Mouse (Mus musculus): ENCODE data around the gene Thoc5.

The Thoc5 gene

DNA sequence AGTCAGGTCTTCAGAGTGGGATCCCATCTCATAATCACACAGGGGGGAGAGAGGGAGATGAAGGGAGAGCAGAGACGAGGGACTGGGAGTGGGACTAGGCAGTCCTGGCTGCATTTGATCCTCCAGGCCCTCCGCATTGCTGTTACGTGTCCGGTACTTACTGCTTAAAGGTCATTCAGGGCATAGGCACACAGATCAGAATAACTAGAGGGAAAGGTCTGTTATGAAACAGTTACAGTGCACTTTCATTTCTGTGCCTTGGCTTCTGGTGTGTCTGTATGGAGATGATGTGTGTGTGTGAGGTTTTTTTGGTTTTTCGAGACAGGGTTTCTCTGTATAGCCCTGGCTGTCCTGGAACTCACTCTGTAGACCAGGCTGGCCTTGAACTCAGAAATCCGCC, 11.1 kb downstream of the Thoc5 start:
- no peak for DNase-seq (ENCODE audit: low read depth, low spot score)

DNA sequence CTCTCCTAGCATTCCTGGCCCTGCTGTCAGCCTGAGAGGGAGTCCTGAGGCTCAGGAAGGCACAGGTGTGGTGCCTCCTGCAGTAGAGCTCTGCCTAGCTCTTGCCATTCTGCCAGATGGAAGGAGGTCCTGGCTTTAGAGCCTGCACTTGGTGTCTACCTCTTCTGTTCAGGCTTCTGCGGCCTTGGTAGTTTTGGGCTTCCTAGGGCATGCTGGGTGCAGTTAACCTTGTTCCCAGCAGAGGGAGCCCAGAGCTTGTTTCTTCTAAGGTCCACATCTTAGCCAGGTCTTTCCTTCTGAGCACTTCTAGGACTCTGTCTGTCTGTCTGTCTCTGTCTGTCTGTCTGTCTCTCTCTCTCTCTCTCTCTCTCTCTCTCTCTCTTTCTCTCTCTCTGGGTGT, 20.9 kb downstream of the Thoc5 start:
- DNase-seq (ENCODE audit: low read depth, low spot score) = peak; percentile 71

- no peak for DNase-seq (ENCODE audit: low read depth, low spot score)
These were observed 26.2 kb downstream of the Thoc5 start for GRCm38 (mm10) chr11:4921281-4921680.

DNA sequence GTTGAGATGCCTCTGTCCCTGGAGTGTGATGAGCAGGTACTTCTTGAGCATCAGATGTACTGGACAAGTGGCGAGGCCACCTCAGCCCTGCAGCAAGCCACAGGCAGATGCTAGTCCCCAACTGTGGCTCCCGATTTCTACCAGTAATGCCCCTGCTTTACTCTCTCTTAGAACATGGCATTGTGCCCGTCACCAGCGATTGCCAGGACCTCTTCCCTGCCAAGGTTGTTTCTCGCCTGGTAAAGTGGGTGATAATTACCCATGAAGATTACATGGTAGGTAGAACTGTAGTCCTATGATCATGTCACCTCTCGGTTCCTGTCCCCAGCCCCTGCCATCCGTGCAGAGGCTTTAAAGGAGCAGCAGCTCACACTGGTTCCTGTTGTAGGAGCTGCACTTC, 26.6 kb downstream of the Thoc5 start:
- DNase-seq (ENCODE audit: low read depth, low spot score) = no peak

GRCm38 (mm10) chr11:4927224-4927623, 32.1 kb downstream of the Thoc5 start:
- DNase-seq (ENCODE audit: low read depth, low spot score) = no peak

GRCm38 (mm10) chr11:4931009-4931601, 36.0 kb downstream of the Thoc5 start:
- DNase-seq (ENCODE audit: low read depth, low spot score) = peak; percentile 35

DNA sequence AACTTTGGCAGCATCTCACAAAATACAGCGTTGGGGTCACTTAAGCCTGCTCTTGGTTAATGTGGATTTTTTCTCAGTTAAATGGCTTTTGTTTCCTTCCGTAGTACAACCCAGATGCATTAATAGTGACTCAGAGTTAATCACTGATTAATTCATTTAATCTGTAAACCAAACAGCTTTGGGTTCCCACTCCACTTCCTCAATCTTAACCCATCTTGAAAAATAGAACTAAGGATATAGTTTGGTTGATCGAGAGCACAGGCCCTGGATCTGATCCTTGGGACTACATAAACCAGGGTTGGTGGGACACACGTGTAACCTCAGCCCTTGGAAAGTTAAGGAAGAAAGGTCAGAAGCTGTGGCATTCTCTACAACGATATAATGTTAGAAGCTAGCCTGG, 41.1 kb downstream of the Thoc5 start:
- DNase-seq (ENCODE audit: low read depth, low spot score) = no peak

GRCm38 (mm10) chr11:4946530-4946929, 51.4 kb downstream of the Thoc5 start:
- no peak for DNase-seq (ENCODE audit: low read depth, low spot score)

- peak; percentile 97 for DNase-seq (ENCODE audit: low read depth, low spot score)
These were observed 52.1 kb downstream of the Thoc5 start for GRCm38 (mm10) chr11:4946947-4947812.

GRCm38 (mm10) chr11:4947813-4948174, 52.7 kb downstream of the Thoc5 start, which contains the start of gene Nefh:
Gene Nefh (minus strand): TSS chr11:4948064.
- peak; percentile 78 for DNase-seq (ENCODE audit: low read depth, low spot score)

GRCm38 (mm10) chr11:4948792-4949191, 53.7 kb downstream of the Thoc5 start:
- no peak for DNase-seq (ENCODE audit: low read depth, low spot score)

GRCm38 (mm10) chr11:4949256-4950044, 54.3 kb downstream of the Thoc5 start:
- no peak for DNase-seq (ENCODE audit: low read depth, low spot score)

- no peak for DNase-seq (ENCODE audit: low read depth, low spot score)
These were observed 58.3 kb downstream of the Thoc5 start for GRCm38 (mm10) chr11:4953401-4953800.

- no peak for DNase-seq (ENCODE audit: low read depth, low spot score)
These were observed 58.8 kb downstream of the Thoc5 start for GRCm38 (mm10) chr11:4953918-4954317.

- DNase-seq (ENCODE audit: low read depth, low spot score) = no peak
These were observed 68.1 kb downstream of the Thoc5 start for GRCm38 (mm10) chr11:4963099-4963808.

DNA sequence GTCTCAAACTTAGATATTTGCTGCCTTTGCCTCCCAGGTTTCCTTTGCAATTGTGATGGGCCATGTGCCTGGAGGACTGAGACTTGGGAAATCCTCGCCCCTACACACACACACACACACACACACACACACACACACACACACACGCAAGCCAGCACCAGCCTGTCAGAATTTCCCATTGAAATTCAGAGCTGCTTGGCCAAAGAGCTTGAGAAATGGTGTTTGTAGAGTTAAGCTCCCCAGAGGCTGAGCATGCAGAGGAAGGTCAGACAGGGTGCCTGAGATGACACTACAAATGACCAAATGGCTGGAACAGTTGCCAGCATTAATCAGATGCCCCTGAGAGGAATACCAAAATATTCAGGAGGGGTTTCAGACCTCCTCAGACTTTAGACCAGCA, 71.2 kb downstream of the Thoc5 start:
- no peak for DNase-seq (ENCODE audit: low read depth, low spot score)

DNA sequence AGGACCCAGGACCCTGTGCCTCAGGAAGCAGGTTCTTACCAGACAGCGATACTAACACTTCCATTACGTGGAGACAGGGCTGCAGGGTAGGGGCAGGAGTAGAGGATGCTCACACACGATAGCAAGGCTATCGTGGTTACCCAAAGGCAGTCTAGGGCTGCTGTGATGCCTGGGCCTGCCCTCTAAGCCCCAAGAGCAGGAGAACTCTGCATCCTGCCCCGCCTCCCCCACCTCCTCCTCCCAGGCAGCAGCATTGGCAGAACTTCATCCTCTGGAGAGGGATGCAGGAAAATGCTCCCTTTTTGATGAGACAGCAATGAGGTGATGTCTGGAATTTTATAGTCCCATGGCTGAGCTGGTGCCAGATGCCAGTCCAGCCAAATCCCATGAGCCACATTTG, 71.8 kb downstream of the Thoc5 start:
- no peak for DNase-seq (ENCODE audit: low read depth, low spot score)

- DNase-seq (ENCODE audit: low read depth, low spot score) = no peak
These were observed 72.4 kb downstream of the Thoc5 start for GRCm38 (mm10) chr11:4967549-4967948.

GRCm38 (mm10) chr11:4968376-4968775, 73.3 kb downstream of the Thoc5 start:
- no peak for DNase-seq (ENCODE audit: low read depth, low spot score)

- peak; percentile 83 for DNase-seq (ENCODE audit: low read depth, low spot score)
These were observed 78.1 kb downstream of the Thoc5 start for GRCm38 (mm10) chr11:4972967-4973870.

DNA sequence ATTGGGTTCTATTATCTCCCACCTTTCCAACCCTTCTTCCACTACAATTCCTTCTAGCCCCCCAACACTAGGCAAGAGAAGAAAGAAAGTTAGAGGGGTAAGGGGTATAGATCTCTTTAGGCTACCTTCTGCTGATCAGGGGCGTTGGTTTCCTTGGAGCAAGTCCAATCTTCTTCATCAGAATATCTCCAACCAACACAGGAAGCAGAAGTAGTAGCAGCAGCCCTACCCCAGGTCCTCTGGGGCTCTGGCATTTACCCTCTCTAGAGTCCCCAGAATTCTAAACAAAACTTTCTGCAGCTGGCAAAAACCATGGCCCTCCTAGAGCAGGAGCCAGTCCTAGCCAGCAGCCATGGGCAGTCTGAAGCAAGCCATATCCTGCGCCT, 78.7 kb downstream of the Thoc5 start:
- no peak for DNase-seq (ENCODE audit: low read depth, low spot score)

All from A20 (cell line).